Mouse (Mus musculus): Measurements from ENCODE around the gene Alg1. TPM values are rescaled to one million over a fixed set of nuclear protein-coding genes. Genes with fewer than 3 reads are reported as not detected.
"Not testable (repeated sequence)": the region's sequence is repeated elsewhere in the genome, so short reads cannot be mapped to it uniquely, and the experiment has no call there.

The Alg1 gene
- total RNA-seq (2021) = 1 to 10 TPM; 8.6 to 9.8 TPM
- long read RNA-seq, experiment 1, transcript Alg1-202 (13 exons, 1,755 nt) = major isoform, 15 of 18 reads
- long read RNA-seq, experiment 1, partial matches to known transcripts = 1 of 18 reads
- long read RNA-seq, experiment 1, other reads (novel, unspliced or antisense) = 2 of 18 reads
- long read RNA-seq, experiment 2, transcript Alg1-202 (13 exons, 1,755 nt) = major isoform, 7 of 15 reads
- long read RNA-seq, experiment 2, partial matches to known transcripts = 2 of 15 reads
- long read RNA-seq, experiment 2, other reads (novel, unspliced or antisense) = 6 of 15 reads

GRCm38 (mm10) chr16:5233418-5234313 is at the start of gene Alg1:
Gene Alg1, plus strand, starts transcription at chr16:5233621.
- intact Hi-C loops (cut with DNase I) = no loop called here

GRCm38 (mm10) chr16:5184101-5184500 is 49.3 kb upstream of the Alg1 start:
- intact Hi-C loops (cut with DNase I) = loop anchor here (5.0 kb wide), 1 partner anchor 37 kb away; the partner anchor contains the start of gene Sec14l5
- DNase-seq = no peak

More at GRCm38 (mm10) chr16:5233418-5234313, at the start of gene Alg1:
- peak; percentile 87 to 93 for DNase-seq

- intact Hi-C loops (cut with DNase I) = loop anchor here (5.0 kb wide), 1 partner anchor 38 kb away; the partner anchor contains the start of gene Sec14l5
- DNase-seq = no peak
These were observed 48.5 kb upstream of the Alg1 start for GRCm38 (mm10) chr16:5184956-5185355.

- no peak for DNase-seq
- intact Hi-C loops (cut with DNase I) = no loop called here
These were observed 47.7 kb upstream of the Alg1 start for GRCm38 (mm10) chr16:5185691-5186090.

GRCm38 (mm10) chr16:5186234-5186633 is 47.2 kb upstream of the Alg1 start:
- intact Hi-C loops (cut with DNase I) = no loop called here
- DNase-seq = no peak

GRCm38 (mm10) chr16:5195080-5195479 is 38.3 kb upstream of the Alg1 start:
- intact Hi-C loops (cut with DNase I) = loop anchor here (5.0 kb wide), 2 partner anchors 133 to 213 kb away; no protein-coding TSS in a partner anchor
- no peak for DNase-seq

GRCm38 (mm10) chr16:5202681-5203080 is 30.7 kb upstream of the Alg1 start:
- no peak for DNase-seq
- intact Hi-C loops (cut with DNase I) = loop anchor here (5.0 kb wide), 1 partner anchor 40 kb away; no protein-coding TSS in a partner anchor

GRCm38 (mm10) chr16:5203200-5203599 is 30.2 kb upstream of the Alg1 start:
- no peak for DNase-seq
- intact Hi-C loops (cut with DNase I) = loop anchor here (5.0 kb wide), 1 partner anchor 39 kb away; no protein-coding TSS in a partner anchor

- intact Hi-C loops (cut with DNase I) = loop anchor here (5.0 kb wide), 1 partner anchor 38 kb away; no protein-coding TSS in a partner anchor
- DNase-seq = peak; percentile 58 to 75
These were observed 29.6 kb upstream of the Alg1 start, which contains the start of gene Nagpa for GRCm38 (mm10) chr16:5203668-5204433. Gene Nagpa, minus strand, starts transcription at chr16:5204012.

GRCm38 (mm10) chr16:5205431-5205970 is 27.9 kb upstream of the Alg1 start:
- DNase-seq = no peak
- intact Hi-C loops (cut with DNase I) = no loop called here

- no peak for DNase-seq
- intact Hi-C loops (cut with DNase I) = no loop called here
These were observed 27.4 kb upstream of the Alg1 start for GRCm38 (mm10) chr16:5206051-5206450.

- DNase-seq = no peak
- intact Hi-C loops (cut with DNase I) = no loop called here
These were observed 23.1 kb upstream of the Alg1 start for GRCm38 (mm10) chr16:5210365-5210764.

GRCm38 (mm10) chr16:5212150-5212549 is 21.3 kb upstream of the Alg1 start:
- intact Hi-C loops (cut with DNase I) = no loop called here
- DNase-seq = no peak

- intact Hi-C loops (cut with DNase I) = no loop called here
- DNase-seq = no peak
These were observed 19.3 kb upstream of the Alg1 start for GRCm38 (mm10) chr16:5214126-5214525.

GRCm38 (mm10) chr16:5216686-5217085 is 16.7 kb upstream of the Alg1 start:
- DNase-seq = no peak
- intact Hi-C loops (cut with DNase I) = no loop called here

- intact Hi-C loops (cut with DNase I) = no loop called here
- DNase-seq = no peak
These were observed 15.9 kb upstream of the Alg1 start for GRCm38 (mm10) chr16:5217341-5218133.

GRCm38 (mm10) chr16:5221403-5221802 is 12.0 kb upstream of the Alg1 start:
- no peak for DNase-seq
- intact Hi-C loops (cut with DNase I) = no loop called here

- intact Hi-C loops (cut with DNase I) = no loop called here
- no peak for DNase-seq
These were observed 11.3 kb upstream of the Alg1 start, which contains the start of gene AU021092 for GRCm38 (mm10) chr16:5222140-5222539. Gene AU021092, minus strand, starts transcription at chr16:5222299.

- DNase-seq; intact Hi-C loops (cut with DNase I): not testable (repeated sequence)
These were observed 6.9 kb upstream of the Alg1 start for GRCm38 (mm10) chr16:5226534-5226933.
